Mouse (Mus musculus) B cell, adult 67 days (primary cell): ENCODE data around the gene Dda1. TPM values are rescaled to one million over a fixed set of nuclear protein-coding genes. Genes with fewer than 3 reads are reported as not detected.

Experiments
- total RNA-seq, 2 experiments: library from RNA; stranded (reverse); gene quantifications; 4 replicates each; pipeline ENCODE4 v1.2.4; 2023

Dda1 gene
- total RNA-seq, result 100 to 1,000 TPM; 113 to 125 TPM

GRCm38 (mm10) chr8:71468916-71469315, at the start of gene Dda1:
Gene Dda1 (plus strand): TSS chr8:71469199.

GRCm38 (mm10) chr8:71463188-71464033, 5.6 kb upstream of the Dda1 start, which contains the start of gene Abhd8:
Gene Abhd8 (minus strand): TSS chr8:71463655.

GRCm38 (mm10) chr8:71464513-71465500, 4.2 kb upstream of the Dda1 start, which contains the start of gene Mrpl34:
Gene Mrpl34 (plus strand): TSS chr8:71464959.

GRCm38 (mm10) chr8:71485142-71486135, 16.4 kb downstream of the Dda1 start, which contains the start of gene Ano8:
Gene Ano8 (minus strand): TSS chr8:71485963.

GRCm38 (mm10) chr8:71487691-71488445, 18.9 kb downstream of the Dda1 start, which contains the start of gene Gtpbp3:
Gene Gtpbp3 (plus strand): TSS chr8:71488103.

GRCm38 (mm10) chr8:71511644-71512043, 42.6 kb downstream of the Dda1 start, which contains the start of gene Plvap:
Gene Plvap (minus strand): TSS chr8:71511752.

GRCm38 (mm10) chr8:71525226-71526050, 56.4 kb downstream of the Dda1 start, which contains the start of gene Ccdc194:
Gene Ccdc194 (minus strand): TSS chr8:71525711.

Other genes with a start within 250 kb of the Dda1 start
- gene Myo9b, start 196.5 kb upstream of the Dda1 start, total RNA-seq, result 100 to 1,000 TPM; 109 to 110 TPM
- gene Haus8, start 196.3 kb upstream of the Dda1 start, total RNA-seq, result 10 to 100 TPM; 26.8 to 29.0 TPM
- gene Use1, start 102.4 kb upstream of the Dda1 start, total RNA-seq, result 100 to 1,000 TPM; 258 to 270 TPM
- gene Ocel1, start 97.9 kb upstream of the Dda1 start, total RNA-seq, result 10 to 100 TPM; 22.3 to 26.9 TPM
- gene Nr2f6, start 87.2 kb upstream of the Dda1 start, total RNA-seq, result 10 to 100 TPM; 15.1 to 18.0 TPM
- gene Ushbp1, start 73.4 kb upstream of the Dda1 start, total RNA-seq, result not detected
- gene Babam1, start 72.3 kb upstream of the Dda1 start, total RNA-seq, result 100 to 1,000 TPM in 1 of 2 experiments, 10 to 100 TPM in 1; 84.4 to 121 TPM
- 1 to 10 TPM in 1 of 2 experiments, not detected in 1; 1.5 TPM for gene Ankle1, start 63.2 kb upstream of the Dda1 start, total RNA-seq
- 10 to 100 TPM; 11.8 to 15.0 TPM for gene Abhd8, start 5.5 kb upstream of the Dda1 start, total RNA-seq
- gene Mrpl34, start 4.2 kb upstream of the Dda1 start, total RNA-seq, result 10 to 100 TPM; 32.9 to 38.4 TPM
- 10 to 100 TPM; 13.9 to 14.8 TPM for gene Ano8, start 16.8 kb downstream of the Dda1 start, total RNA-seq
- 10 to 100 TPM; 22.3 to 22.4 TPM for gene Gtpbp3, start 18.9 kb downstream of the Dda1 start, total RNA-seq
- gene Plvap, start 42.6 kb downstream of the Dda1 start, total RNA-seq, result under 1 TPM in 1 of 2 experiments, not detected in 1; 0.27 TPM
- gene Ccdc194, start 56.5 kb downstream of the Dda1 start, total RNA-seq, result not detected
- gene Bst2, start 68.3 kb downstream of the Dda1 start, total RNA-seq, result 10 to 100 TPM; 24.4 to 37.1 TPM
- gene Mvb12a, start 73.7 kb downstream of the Dda1 start, total RNA-seq, result 10 to 100 TPM; 47.0 to 50.1 TPM
- gene Tmem221, start 89.7 kb downstream of the Dda1 start, total RNA-seq, result not detected
- gene Nxnl1, start 97.4 kb downstream of the Dda1 start, total RNA-seq, result not detected
- gene Slc27a1, start 99.7 kb downstream of the Dda1 start, total RNA-seq, result 10 to 100 TPM; 10.2 to 10.8 TPM
- gene Pgls, start 123.0 kb downstream of the Dda1 start, total RNA-seq, result 100 to 1,000 TPM; 106 to 110 TPM
- 100 to 1,000 TPM; 128 to 172 TPM for gene Fam129c, start 128.4 kb downstream of the Dda1 start, total RNA-seq
- gene Colgalt1, start 141.8 kb downstream of the Dda1 start, total RNA-seq, result 100 to 1,000 TPM; 126 to 133 TPM
- gene Unc13a, start 202.6 kb downstream of the Dda1 start, total RNA-seq, result 1 to 10 TPM in 1 of 2 experiments, under 1 TPM in 1; 0.12 to 1.9 TPM
- 10 to 100 TPM; 81.2 to 87.3 TPM for gene Jak3, start 207.1 kb downstream of the Dda1 start, total RNA-seq
- 10 to 100 TPM; 31.2 to 43.9 TPM for gene Insl3, start 220.0 kb downstream of the Dda1 start, total RNA-seq
- under 1 TPM; 0.70 to 0.83 TPM for gene B3gnt3, start 232.6 kb downstream of the Dda1 start, total RNA-seq